Mouse (Mus musculus) stomach, postnatal 0 days (tissue): ENCODE data around the gene Med13l.

ENCODE experiments used
- CTCF ChIP-seq: IDR thresholded peaks from 2 replicates; pipeline ENCODE4 v1.5.1; 2016; ENCODE audit warnings: antibody characterized with exemption, low read depth, mild to moderate bottlenecking, moderate library complexity
- EP300 ChIP-seq: optimal IDR thresholded peaks from 2 replicates; pipeline ENCODE3; 2016; ENCODE audit warnings: antibody characterized with exemption

DNA sequence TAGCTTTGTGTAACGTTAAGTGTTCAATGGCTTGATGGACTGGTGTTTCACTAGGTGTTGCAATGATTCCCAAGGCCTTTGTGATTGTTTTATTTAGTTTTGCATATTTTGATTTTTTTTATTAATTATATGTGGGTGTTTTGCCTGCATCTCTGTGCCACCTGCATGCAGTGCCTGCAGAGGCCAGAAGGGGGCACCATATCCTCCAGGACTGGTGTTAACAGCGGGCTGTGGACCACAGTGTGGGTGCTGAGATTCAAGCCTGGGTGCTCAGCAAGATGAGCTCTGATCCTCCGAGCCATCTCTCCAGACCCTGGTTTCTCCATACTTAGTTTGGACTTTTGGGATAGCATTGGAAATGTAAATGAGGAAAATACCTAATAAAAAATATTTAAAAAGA is 143.7 kb downstream of the Med13l start:
- TF ChIP-seq EP300 (no peak), CTCF (peak; percentile 70)
